Mouse (Mus musculus) Patski (cell line): ENCODE data around the gene Lbx2. TPM values are rescaled to one million over a fixed set of nuclear protein-coding genes. Genes with fewer than 3 reads are reported as not detected.

ENCODE experiments used
- ATAC-seq: fragments of 100-300 bp; one replicate; pipeline ENCODE4 v1.8.0; 2021
- CTCF ChIA-PET: fragments of 350-600 bp; sonication (Branson Sonifier 250); formaldehyde crosslinking; loops from one replicate; lab custom pipeline; 2022; ENCODE audit warnings: inconsistent platforms; lab: Charles Lee
- POLR2A ChIA-PET: fragments of 350-600 bp; sonication (Branson Sonifier 250); formaldehyde crosslinking; loops from one replicate; lab custom pipeline; 2022; ENCODE audit warnings: antibody characterized with exemption, inconsistent platforms; lab: Charles Lee
- DNase-seq: peaks from one replicate; pipeline ENCODE4 v3.0.0-alpha.2; 2011; ENCODE audit warnings: low read depth, low spot score
- H3K27me3 ChIP-seq: fragments of 371-371 bp; one replicate; pipeline ENCODE4 v1.5.1; 2021
- CTCF ChIP-seq: fragments of 100-300 bp; IDR thresholded peaks from one replicate; pipeline ENCODE4 v1.5.1; 2021
- in situ Hi-C: fragments of 300-500 bp; cut with MboI; formaldehyde crosslinking; loops from 3 replicates; pipeline ENCODE4 v1.11.1; 2018; ENCODE audit warnings: low pct_unique_long_range_greater_than_20kb, mixed read lengths
- polyA plus RNA-seq: library from polyadenylated mRNA; unstranded; gene quantifications from one replicate; pipeline ENCODE4 v1.2.3, GENCODE M21; 2021

Lbx2 gene
- polyA plus RNA-seq, 1 experiment from 2014 or later, result 0.51 TPM

DNA sequence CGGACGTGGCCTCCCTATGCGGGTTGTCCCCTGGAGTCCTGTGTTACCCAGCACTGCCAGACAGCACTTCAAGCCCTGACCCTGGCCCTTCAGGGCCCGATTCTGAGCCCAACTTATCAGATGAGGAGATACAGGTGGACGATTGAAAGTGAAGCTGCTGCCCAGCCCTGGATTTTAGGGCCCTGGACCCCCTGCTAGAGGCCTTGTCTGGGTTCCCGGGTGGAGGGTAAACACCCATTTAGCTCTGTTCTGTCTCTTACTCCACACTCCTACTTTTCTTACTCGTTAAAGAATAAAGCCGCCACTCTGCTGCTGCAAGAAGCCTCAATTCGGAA is 1.7 kb downstream of the Lbx2 start:
- no peak for ATAC-seq
- DNase-seq, result no peak
- H3K27me3 ChIP-seq, result peaks cover 8% of the 10 kb centered on the region
- ChIA-PET POLR2A (interaction anchor here (0.9 kb wide), 1 partner anchor 9 kb away, joined by 3 read pairs; no protein-coding TSS in a partner anchor), CTCF (interaction anchor here (1.1 kb wide), 1 partner anchor 91 kb away, joined by 3 read pairs; no protein-coding TSS in a partner anchor)
- TF ChIP-seq CTCF, result no peak
- in situ Hi-C loops, result no loop called here

DNA sequence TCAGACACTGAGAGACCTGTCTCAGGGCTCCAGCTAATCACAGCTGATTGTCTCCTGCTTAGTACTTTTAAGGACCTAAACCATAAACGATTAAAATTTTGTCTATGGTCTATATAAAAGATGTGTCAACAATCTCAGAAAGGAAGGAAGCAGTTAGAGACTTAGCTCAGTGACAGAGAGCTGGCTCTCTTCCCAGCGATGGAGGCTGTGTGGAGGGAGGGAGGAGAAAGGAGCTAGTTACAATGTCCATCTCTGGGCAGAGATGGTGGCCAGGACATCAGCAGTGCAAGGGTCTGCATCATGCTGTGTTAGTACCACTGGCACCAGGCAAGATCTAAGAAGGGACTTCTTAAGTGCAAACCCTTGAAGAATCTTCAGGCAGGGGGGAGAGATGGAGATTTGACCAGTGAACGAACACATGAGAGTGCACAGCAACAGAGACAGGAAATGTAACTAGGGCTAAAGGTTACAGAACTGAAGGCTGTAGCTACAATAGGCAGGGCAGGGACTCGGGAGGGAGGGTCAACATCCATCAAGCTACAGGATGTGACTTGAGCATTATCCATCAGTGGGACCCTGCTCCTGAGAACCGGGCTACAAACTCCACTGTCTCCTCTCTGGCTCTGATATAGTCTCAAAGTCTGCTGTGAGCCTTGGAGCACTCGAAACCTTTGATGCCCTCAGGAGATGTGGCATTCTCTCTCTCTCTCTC is 6.4 kb downstream of the Lbx2 start:
- in situ Hi-C loops, result no loop called here
- ATAC-seq, result no peak
- POLR2A ChIA-PET, result interaction anchor here (0.7 kb wide), 1 partner anchor 51 kb away, joined by 4 read pairs; no protein-coding TSS in a partner anchor
- no peak for DNase-seq
- H3K27me3 ChIP-seq, result peaks cover 10% of the 10 kb centered on the region
- TF ChIP-seq CTCF, result no peak
- CTCF ChIA-PET, result interaction anchor here (1.0 to 1.3 kb wide), 3 partner anchors 8 to 14 kb away, joined by 3 to 6 read pairs (median 3); no protein-coding TSS in a partner anchor

DNA sequence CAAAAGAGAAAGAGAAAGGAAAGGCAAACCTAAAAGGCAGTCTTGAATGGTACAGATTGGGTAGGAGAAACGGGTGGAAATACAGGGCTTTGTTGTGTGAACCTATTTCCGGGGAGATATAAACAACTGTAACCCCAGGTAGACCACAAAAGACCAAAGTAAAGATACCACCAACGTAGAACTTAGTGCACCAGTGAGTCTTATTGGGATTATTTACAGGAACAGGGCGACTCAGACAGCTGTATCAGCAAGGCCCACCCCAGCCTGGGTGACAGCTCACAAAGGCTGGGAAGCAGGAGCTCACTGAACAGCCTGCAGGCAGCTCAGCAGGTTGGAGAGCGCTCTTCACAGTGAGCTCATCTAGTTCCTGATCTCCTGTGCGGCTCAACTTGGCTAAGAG is 9.8 kb downstream of the Lbx2 start:
- in situ Hi-C loops, result no loop called here
- ATAC-seq, result no peak
- CTCF ChIA-PET, result interaction anchor here (1.2 to 3.5 kb wide), 4 partner anchors 16 to 99 kb away, joined by 3 to 17 read pairs (median 4); partner anchors contain the start of genes Dqx1 and Pcgf1
- POLR2A ChIA-PET, result interaction anchor here (1.0 to 1.2 kb wide), 2 partner anchors 18 to 98 kb away, joined by 3 read pairs; partner anchors contain the start of gene Pcgf1
- no peak for DNase-seq
- H3K27me3 ChIP-seq, result peaks cover 9% of the 10 kb centered on the region
- no peak for TF ChIP-seq CTCF

DNA sequence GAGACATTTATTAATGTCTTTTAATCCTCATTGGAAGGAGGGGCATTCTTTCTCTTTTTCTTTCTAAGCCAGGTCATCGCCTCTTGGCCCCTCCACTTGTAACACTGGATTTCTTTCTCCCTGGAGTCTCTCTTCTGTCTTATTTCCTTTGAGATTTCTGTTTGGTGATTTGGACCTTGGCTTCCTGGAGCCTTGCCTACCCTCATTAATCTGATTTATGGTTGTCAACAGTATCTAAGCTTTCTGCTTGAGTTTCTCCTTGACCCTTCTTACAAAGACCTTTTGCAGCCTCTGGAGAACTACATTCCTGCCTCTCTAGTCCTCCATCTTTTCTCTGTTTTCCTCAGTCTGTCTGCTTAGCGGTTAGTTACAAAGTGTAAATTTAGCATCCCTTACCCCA is 12.2 kb downstream of the Lbx2 start:
- ChIA-PET CTCF (interaction anchor here (1.7 kb wide), 1 partner anchor 102 kb away, joined by 4 read pairs; no protein-coding TSS in a partner anchor), POLR2A (interaction anchor here (0.6 to 1.3 kb wide), 3 partner anchors 20 to 162 kb away, joined by 3 to 6 read pairs (median 4); no protein-coding TSS in a partner anchor)
- in situ Hi-C loops, result no loop called here
- ATAC-seq, result no peak
- no peak for TF ChIP-seq CTCF
- peaks cover 9% of the 10 kb centered on the region for H3K27me3 ChIP-seq
- no peak for DNase-seq

DNA sequence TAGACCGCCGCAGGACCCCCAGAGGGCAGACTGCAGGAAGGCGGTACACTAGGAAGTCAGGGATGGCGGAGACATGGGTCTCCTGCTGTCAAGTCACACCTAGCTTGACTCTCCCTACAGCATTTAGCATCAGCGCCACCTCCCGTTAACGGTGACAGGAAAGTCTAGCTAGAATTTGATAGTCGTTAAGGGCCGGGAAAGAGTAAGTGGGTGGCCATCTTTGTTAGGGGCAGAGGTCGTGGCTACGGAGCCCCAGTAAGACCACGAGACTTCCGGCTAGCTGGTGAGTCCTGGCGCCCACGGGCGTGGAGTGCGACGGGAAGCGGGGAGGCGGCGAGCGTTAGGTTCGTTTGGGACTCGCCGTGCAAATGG is 15.1 kb downstream of the Lbx2 start, which contains the start of the genes Ccdc142 and Gm42688:
Ccdc142 (plus strand) TSS at position 286 of the 372 bp plus-strand sequence.
Gm42688 (plus strand) TSS at position 302 of the 372 bp plus-strand sequence.
- CTCF ChIA-PET, result interaction anchor here (0.7 to 3.5 kb wide), 12 partner anchors 9 to 105 kb away, joined by 3 to 40 read pairs (median 4); partner anchors contain the start of genes Dok1 and Pcgf1

DNA sequence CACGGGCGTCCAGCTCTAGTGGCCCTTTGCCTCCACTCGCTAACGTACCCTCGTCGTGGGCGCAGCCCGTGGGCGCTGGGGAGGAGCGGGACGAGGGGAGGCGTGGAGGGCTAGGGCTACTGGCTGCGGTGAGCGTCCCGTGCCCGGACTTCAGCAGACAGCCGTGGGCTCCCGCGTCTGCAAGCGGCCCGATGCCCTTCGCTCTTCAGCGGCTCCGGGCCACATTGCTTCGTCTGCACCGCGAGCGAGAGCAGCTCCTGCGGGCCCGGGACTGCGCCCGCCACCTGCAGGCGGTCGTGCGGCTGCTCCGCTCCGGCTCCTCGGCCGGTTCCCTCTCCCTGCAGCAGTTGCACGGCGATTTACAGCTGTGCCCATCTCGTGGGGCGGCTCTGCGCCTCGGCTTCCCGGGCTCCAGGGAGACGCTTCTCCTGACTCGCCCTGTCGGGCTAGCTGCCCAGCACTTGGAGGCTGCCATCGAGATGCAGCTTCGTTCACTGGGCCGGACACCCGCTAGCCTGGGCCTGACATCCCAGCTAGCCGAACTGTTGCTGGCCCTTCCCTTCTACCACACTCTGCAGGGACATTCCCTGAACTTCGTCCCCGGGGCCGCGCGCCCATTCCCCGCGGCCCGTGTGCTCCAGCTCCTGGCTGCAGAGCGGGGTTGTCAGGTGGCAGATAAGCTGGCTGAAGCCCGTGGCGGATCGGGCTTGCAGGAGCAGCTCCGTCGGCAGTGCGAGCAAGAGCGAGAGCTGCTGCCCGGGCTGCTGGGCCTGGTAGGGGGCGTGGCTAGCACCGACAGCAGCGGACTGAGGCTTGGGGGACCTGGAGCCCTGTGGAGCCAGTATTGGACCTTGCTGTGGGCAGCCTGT is 15.8 kb downstream of the Lbx2 start:
- CTCF ChIA-PET, result interaction anchor here (0.8 to 3.5 kb wide), 10 partner anchors 18 to 105 kb away, joined by 3 to 40 read pairs (median 5); partner anchors contain the start of genes Dok1 and Pcgf1
- TF ChIP-seq CTCF, result no peak
- ATAC-seq (peak; percentile 61), DNase-seq (no peak)
- peaks cover 2% of the 10 kb centered on the region for H3K27me3 ChIP-seq
- in situ Hi-C loops, result loop anchor here (5.0 kb wide), 1 partner anchor 105 kb away; no protein-coding TSS in a partner anchor
- POLR2A ChIA-PET, result interaction anchor here (1.0 to 2.4 kb wide), 5 partner anchors 18 to 105 kb away, joined by 3 to 5 read pairs (median 4); partner anchors contain the start of gene Aup1

More for the DNA sequence above, 15.1 kb downstream of the Lbx2 start, which contains the start of the genes Ccdc142 and Gm42688:
- no peak for DNase-seq
- H3K27me3 ChIP-seq, result peaks cover 2% of the 10 kb centered on the region
- POLR2A ChIA-PET, result no interaction called here
- ATAC-seq, result peak; percentile 82
- no peak for TF ChIP-seq CTCF
- in situ Hi-C loops, result loop anchor here (5.0 kb wide), 1 partner anchor 104 kb away; no protein-coding TSS in a partner anchor

DNA sequence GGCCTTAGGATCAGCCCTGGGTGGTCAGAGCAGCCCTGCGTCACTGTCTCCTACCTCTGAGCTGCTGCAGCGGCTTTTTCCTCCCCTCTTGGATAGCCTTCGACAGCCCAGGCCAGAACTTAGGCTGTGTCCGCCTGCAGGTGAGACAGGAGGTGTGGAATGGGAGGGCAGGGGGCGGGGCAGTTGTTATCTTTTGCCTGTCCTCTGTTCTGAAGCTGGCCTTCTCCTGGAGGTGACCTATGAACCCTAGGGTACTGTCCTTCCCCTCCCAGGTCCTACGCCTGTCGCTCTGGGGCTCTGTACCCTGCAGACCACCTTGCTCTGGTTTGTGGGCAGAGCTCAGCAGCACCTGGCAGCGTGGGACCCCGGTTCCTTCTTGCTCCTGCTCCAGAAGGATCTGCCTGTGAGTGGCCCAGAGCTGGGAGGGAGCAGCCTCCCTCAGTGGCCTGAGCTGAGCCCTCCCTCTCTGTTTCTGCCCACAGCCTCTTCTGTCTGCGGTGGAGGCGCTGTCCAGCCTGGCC is 17.0 kb downstream of the Lbx2 start:
- ChIA-PET CTCF (interaction anchor here (3.5 kb wide), 1 partner anchor 107 kb away, joined by 40 read pairs; no protein-coding TSS in a partner anchor), POLR2A (interaction anchor here (1.2 to 2.4 kb wide), 4 partner anchors 17 to 107 kb away, joined by 3 to 5 read pairs (median 4); no protein-coding TSS in a partner anchor)
- no peak for TF ChIP-seq CTCF
- in situ Hi-C loops, result loop anchor here (5.0 kb wide), 1 partner anchor 106 kb away; no protein-coding TSS in a partner anchor
- DNase-seq, result no peak
- H3K27me3 ChIP-seq, result no peaks in the 10 kb centered on the region
- no peak for ATAC-seq

DNA sequence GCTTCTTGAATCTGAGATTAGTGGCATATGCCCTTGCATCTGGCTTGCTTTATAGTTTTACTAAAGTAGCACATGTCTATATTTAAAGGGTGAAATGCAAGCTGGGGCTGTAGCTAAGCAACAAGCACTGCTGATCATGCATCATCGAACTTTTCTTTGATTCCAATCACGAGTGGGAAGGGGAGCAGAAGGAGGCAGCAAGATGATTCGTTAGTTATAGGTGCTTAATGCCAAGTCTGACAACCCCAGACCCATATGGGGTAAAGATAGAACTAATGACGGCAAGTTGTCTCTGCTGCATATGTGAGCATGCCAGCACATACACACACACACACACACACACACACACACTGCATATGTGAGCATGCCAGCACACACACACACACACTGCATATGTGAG is 18.0 kb downstream of the Lbx2 start:
- ChIA-PET POLR2A (interaction anchor here (0.6 to 2.4 kb wide), 3 partner anchors 47 to 108 kb away, joined by 3 to 5 read pairs (median 5); no protein-coding TSS in a partner anchor), CTCF (interaction anchor here (1.2 to 1.5 kb wide), 2 partner anchors 55 to 108 kb away, joined by 4 read pairs; no protein-coding TSS in a partner anchor)
- in situ Hi-C loops, result loop anchor here (5.0 kb wide), 1 partner anchor 107 kb away; no protein-coding TSS in a partner anchor
- DNase-seq, result no peak
- no peak for ATAC-seq
- TF ChIP-seq CTCF, result no peak
- no peaks in the 10 kb centered on the region for H3K27me3 ChIP-seq
